Mouse (Mus musculus) left cerebral cortex, adult 8-10 months (tissue): Measurements from ENCODE around the gene Abcb5. TPM values are rescaled to one million over a fixed set of nuclear protein-coding genes. Genes with fewer than 3 reads are reported as not detected.
"Not testable (repeated sequence)": the region's sequence is repeated elsewhere in the genome, so short reads cannot be mapped to it uniquely, and the experiment has no call there.

Experiments used
- DNase-seq, 2 experiments: peaks; one replicate each; pipeline ENCODE4 v3.0.0; 2022; ENCODE audit warnings: low spot score in 2 of 2
- total RNA-seq, 4 experiments: library from RNA; stranded (reverse); gene quantifications; 2 replicates each; pipeline ENCODE4 v1.2.4; 2022

Abcb5 gene
- total RNA-seq, result not detected

DNA sequence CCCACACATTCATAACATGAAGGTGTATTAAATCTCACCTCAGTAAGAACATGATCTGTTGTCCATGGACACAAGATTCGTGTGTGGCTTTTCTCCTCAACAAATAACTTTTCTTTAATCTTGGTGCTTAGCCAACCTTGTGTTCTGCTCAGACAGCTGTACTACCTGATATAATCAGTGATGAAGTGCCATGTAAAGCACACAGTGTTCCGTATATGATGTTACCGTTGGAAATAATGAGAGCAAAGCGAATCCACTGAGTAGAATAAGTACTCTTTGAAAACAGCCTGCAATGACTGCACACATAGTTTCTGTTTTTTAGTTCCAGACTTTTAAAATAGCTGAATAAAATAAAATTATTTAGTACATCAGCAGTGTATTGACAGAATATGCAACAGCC, at the start of gene Abcb5:
Gene Abcb5, minus strand, starts transcription at position 101 of the 400 bp plus-strand sequence.
- DNase-seq, result no peak

DNA sequence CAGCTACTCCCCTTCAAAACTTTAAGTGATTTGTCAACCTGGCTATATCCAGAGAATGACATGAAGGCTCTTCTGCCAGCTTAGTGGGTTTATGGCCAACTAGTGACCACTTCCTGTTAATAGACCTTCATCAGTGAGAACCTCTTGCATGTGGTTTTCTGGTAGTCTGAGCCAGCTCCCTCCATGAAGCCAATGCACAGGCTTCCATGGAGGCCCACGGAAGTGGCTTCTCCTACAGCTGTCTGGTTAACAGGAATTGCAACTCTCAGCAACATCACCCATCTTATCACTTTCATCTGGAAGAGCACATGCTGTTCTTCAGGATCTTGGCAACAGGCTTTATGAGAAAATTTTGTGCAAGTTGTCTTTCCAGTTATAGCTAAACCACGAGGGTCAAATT, 33.0 kb upstream of the Abcb5 start:
- DNase-seq, result no peak

DNA sequence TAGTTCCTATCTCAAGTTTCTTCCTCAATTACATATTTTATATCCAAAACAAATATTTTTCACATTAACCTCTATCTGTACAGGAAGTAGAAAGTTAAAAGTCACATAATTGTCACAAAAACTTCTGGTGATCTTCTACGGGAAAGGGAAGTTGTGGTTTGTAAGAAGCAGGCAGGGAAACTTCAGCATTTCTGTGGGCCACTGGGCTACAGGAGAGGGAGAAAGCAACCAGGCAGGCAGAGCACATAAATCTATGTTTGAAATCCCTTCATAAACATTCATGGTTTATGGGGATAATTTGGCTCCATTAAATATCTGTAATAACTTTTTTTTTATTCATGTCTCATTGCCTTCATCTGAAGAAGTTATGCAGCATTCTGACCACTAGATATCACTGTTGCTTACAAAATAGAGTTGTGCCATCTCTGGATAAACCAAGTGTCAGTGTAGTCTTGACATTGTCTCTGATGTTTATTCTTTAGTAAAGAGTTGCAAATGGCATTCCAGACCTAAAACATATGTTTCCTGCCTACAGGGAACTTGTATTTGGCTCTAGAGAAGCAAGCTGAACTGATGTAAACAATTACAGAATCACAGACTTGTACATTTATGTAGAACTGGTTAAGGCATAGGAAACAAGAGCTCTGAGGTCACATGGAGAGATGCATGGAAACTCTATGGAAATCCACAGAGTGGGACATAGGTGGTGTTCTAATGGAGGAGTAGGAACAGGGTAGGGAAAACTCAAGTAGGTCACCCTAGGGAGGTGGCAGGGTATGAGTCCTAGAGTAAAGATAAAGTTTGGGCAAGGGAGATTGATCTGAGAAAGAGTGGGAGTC, 28.3 kb upstream of the Abcb5 start:
- DNase-seq, result no peak

DNA sequence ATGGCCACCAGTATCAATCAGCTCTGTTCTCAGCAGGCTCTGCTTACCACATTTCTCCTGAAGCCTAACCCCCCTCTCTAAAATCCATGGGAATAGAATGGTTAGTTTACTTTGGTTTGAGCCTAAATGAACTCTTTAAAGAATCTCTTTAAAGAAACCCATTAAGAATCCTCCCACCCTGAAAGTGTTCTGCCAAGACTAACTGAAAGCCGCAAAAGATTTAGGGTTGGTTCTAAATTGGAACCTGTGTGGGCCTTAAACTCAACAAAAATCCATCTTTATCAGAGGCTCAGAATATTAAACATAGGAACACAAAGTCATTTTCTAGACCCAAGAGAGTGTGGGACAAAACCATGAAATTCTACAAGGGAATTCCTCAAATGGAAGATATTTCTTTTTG, 18.6 kb upstream of the Abcb5 start:
- DNase-seq, result peak in 1 of 2 experiments; percentile 18

DNA sequence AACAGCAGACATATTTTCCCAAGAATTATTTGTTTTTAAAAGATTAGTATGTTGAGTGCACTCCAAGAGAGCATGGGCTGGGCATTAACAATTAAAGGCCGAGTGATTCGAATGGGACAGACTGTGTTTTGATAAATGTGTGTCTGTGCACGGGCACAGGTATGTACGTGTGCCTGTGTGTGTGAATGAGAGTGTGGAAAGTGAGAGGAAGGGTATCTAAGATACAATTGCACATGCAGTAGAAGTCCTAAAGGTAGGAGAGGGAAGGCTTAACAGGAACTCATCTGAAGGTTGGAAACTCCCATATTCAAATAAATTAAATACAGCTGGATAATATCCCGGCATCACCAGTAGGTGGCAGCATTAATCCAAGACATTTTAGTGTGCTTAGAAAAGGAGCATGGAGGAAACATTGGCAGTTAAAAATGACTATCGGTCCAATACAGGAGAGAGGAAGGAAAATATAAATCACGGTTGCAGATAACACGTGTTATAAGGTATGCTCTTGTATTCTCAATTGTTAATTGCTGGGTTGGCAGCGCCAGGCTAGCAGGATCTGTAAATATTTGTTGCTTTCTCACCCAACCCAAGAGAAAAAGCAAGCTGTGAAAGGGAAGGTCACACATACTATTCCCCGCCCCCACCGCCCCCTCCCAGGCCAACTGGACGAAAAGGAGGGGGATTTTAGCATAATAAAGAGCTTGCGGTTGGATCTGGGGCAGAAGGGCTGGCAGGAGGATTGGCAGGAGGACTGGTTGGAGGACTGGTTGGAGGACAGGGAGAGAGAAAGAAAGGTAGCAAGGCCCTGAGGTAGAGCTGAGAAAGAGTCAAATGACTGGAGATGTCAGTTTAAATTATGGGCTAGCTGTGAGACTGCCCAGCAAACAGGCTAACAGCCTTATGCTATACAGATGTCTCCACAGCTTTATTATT, 35.6 kb downstream of the Abcb5 start:
- peak; percentile 18 to 25 for DNase-seq

DNA sequence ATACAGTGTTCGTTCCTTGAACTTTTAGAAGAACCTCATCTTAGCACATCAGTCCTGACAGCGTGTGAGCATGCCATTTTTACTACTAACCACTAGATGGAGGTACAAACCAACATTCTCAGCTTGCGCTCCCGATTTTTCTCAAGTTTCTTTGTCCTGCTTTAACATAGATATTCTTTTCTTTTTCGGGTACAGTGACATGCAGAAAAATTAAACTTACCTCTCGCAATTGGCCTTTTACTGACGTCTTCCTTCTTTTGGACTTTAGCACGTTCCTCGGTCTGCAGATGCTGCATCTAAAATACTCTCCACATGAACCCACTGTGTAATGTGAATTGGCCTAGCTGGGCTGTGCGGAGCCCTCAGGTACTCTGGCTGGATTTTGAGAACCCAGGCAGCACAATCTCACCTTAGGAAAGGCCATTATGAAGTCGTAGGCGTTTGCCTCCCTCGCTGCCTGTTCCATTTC, 39.4 kb downstream of the Abcb5 start:
- DNase-seq, result peak in 1 of 2 experiments; percentile 6

DNA sequence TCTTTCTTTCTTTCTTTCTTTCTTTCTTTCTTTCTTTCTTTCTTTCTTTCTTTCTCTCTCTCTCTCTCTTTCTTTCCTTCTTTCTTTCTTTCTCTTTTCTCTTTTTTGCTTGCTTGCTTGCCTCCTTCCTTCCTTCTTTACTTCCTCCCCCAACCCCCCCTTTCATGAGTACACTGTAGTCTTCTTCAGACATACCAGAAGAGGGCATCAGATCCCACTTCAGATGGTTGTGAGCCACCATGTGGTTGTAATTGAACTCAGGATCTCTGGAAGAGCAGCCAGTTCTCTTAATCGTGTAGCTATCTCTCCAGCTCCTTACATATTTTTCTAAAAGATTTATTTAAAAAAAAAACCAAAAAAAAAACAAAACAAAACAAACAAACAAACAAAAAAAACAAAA, 42.3 kb downstream of the Abcb5 start:
- DNase-seq, result not testable (repeated sequence)

DNA sequence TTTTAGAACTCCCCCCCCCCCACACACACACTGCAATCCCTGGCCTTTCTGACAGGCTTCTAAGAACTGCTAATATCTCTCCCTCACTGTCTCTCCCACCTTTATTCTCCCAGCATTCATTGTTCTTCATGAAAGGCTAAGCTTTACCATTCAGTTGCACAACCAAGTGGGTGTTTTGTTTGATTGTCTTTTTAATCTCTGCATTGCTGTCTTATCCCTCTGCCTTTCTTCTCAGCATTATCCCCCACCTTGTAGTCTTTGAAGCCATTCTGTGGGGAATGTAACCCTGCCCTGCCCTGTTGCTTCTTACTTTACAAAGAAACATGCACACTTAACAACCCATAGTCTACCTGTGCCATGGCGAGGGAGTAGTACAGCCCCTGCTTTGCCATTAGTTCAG, 48.5 kb downstream of the Abcb5 start:
- DNase-seq, result no peak

DNA sequence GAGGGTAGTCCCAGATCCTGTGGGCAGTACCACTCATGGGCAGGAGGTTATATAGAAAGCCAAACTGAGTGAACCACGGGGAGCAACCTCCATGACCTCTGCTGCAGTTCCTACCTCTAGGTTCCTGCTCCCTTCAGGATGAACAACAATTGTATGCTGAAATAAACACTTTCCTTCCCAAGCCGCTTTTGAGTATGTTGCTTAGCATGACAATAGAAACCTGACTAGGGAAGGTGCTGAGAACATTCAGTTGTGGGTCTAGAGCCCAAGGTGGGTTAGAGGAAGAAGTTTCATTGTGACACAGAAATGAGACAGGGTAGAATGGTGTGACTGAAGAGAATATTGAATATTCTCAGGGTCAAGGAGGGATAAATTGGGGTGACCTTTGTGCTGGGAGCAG, 55.9 kb downstream of the Abcb5 start:
- DNase-seq, result no peak

DNA sequence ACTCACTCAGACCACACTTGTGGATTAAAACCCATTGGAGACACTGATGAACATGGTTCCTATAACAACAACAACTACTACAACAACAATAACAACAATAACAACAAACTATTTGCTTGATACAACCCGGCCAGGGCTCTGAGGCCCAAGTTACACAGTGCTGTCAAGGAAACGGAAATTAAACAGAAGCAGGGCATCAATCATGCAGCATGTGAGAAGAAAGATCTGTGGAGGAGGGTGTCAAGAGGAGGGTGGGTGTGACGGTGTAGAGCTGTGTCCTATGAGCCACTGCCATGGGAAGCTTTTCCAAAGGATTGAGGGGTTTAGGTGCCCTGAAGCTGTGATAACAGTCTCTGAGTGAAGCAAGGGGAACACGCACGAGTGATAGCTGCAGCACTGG, 64.0 kb downstream of the Abcb5 start:
- DNase-seq, result no peak

DNA sequence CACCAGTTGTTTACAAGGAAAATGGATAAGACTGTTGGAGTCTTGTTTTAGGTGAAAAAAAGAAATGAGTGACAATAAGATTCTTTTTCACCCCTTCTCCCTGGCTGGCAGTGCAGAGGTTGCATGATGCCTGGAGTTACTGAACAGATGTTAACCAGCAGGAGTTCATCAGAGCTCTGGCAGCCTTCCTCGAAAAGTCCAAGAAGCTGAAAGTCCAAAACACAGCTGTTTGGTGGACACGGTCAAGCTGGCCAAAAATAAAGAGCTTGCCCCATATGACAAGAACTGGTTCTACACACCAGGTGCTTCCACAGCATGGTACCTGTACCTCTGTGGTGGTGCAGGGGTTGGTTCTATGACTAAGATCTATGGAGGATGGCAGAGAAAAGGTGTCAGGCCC, 78.3 kb downstream of the Abcb5 start:
- DNase-seq, result no peak

DNA sequence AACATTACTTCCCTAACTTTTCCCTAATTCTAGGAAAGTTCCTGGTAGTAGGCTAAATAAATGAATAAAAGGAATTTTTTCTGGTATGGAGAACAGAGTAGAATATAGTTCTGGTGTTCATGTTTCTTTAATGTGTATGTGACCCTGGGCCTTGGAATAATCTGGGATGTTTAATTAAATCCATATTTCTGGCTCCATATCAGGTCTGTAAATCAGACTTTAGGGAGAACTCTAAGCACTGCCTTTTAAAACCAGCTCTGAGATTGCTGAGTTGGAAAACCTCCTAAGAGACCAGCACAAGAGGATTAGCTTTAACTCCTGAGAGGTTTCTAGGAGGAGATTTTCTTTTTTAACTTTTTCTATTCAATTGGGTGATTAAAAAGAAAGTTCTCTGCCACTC, 83.4 kb downstream of the Abcb5 start:
- no peak for DNase-seq

DNA sequence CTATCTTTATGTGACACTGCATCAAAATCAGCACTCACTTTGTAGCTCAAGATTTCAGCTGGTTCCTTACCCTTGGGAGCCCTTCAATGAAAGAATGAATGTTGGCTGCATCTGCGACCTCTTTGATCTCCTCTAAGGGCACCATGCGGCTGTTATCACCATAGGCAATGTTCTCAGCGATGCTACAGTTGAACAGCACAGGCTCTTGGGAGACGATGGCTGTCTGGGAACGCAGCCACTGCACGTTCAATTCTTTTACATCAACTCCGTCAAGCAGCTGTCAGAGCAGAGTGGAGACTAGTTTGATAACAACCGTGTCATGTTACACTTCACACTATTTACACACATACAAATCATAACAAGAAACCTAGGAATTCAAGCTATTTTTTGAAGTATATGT, 93.5 kb downstream of the Abcb5 start:
- DNase-seq, result no peak

DNA sequence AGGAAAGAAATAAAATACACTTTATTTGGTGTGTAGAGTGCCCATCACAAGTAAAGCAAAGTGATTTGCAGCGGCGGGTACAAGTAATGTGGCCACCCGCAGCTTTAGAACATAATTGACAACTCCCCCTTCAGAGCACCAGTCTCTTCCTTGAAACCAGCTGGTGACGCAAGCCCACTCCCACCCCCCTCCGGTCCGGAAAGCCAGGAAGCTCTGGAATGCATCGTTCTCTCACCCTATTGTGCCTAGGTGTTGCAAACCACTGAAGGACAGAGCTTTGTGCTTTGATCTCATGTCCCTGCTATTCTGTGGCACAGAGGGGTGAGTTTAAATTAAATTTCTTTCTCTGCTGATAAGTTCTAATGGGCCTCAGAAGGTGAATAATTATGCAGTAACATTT, 110.1 kb downstream of the Abcb5 start:
- no peak for DNase-seq

DNA sequence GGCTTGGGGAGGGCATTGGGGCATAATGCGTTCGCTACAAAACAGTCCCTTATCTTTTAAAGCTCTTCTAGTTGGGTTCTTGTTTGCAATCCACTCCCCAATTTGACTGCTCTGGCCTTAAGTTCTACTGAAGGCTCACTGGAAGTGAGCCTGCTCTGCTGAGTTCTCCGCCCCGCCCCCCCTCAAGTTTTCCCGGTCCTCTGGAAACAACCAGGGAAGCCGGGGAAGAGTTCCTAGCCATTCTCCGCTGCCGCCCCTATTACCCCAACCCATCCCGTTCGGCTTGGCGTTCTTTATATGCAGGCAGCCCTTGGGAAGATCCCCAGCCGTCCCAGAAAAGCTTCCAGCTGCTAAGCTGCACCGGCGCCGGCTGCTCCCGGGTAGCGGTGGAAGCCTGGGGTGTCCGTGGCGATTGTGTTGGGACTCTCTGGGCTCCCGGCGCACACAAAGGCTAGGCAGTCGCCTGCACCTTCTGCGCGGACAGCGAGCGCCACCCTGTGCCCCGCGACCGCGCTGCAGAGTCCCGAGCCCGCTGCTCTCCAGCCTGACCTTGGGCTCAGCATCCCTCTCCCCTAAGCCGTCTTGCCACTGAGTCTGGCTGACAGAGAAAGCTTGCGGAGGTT, 111.3 kb downstream of the Abcb5 start:
- DNase-seq, result peak in 1 of 2 experiments; percentile 26

DNA sequence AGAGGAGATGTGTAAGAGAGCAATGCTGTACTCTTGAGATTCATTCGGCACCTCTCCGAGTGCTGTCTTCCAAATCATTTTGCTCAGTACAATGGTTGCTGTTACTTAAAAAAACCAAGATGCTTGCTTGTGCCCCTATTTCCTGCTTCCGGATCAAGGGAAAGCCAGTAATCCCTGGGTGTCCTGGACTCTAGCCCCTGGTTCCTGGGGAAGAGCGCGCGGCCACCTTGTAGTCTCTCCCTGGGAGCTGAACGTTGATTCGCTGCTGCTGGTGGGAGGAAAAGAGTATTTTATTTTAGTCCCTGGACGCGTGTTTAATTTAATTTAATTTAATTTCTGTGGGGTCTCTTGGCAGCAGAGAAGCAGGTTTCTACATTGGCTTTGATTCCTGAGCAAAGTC, 111.8 kb downstream of the Abcb5 start:
- DNase-seq, result no peak

DNA sequence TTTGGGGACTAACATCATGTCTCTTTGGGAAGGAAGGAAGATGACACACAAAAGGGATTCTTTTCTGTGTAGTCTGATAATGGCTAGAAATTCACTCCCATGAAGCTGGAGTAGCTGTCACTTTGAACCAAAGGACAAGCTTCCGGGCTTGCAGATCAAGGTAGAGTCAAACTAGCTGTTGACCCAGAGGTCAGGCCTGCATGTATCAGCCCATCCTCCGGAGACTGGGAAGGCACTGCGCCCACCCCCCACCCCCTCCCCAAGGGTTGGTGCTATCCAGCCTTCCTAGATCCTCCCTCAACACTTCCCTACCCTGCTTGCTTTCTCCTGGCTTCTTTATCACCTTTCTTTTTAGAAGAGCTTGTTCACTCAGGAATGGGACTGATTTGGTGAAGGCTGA, 112.9 kb downstream of the Abcb5 start:
- DNase-seq, result no peak

DNA sequence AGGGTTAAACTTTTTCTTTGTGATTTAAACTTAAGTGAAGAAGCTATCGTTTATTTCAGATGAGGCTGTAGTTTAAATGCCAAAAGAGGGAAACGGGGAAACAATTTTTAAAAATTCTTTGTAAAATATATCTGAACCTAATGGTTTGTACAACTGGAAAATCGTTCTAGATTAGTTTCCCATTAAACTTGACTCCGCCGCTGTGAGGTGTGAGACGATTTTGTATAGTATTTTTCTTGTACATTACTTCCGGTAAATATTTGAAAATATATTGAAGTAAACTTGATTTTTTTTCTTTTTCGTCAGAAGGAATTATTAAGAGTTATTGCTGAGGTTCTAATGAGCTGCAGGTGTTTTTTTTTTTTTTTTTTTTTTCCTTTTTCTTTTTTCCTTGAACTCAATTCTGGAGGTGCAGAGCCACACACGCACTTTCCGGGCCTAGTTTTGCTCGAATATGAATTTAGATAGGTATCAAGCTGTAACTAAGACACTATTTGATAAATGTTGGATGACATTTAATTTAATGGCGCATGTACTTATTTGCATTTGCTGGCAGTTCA, 115.3 kb downstream of the Abcb5 start:
- no peak for DNase-seq

DNA sequence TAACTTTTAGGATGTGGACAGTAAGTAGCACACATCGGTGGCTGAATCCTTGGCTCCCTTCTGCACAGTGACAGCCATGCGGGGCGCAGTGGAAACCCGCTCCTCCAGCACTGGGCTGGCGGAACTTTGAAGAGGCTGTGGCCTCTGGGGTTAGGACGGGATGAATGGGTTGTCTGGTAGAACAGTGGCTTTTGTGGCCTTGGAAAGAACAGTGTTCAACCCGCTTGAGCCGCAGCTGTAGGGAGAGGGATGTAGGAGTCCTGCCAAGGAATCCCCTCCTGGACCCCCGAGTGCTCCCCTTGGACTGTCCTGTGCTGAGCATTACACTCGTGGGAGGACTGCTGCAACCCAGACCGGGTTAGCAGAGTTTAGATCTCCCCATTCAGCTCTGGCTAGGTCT, 116.2 kb downstream of the Abcb5 start:
- no peak for DNase-seq

DNA sequence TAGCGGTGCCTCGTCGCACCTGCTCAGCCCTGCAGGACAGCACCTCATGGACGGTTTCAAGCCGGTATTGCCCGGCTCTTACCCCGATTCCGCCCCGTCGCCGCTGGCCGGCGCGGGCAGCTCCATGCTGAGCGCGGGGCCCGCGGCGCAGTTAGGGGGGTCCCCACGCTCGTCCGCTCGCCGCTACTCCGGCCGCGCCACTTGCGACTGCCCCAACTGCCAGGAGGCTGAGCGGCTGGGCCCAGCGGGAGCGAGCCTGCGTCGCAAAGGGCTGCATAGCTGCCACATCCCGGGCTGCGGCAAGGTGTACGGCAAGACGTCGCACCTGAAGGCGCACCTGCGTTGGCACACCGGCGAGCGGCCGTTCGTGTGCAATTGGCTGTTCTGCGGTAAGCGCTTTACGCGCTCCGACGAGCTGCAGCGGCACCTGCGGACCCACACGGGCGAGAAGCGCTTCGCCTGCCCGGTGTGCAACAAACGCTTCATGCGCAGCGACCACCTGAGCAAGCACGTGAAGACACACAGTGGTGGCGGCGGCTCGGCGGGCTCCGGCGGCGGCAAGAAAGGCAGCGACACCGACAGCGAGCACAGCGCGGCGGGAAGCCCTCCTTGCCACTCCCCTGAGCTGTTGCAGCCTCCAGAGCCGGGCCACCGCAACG, 116.9 kb downstream of the Abcb5 start:
- no peak for DNase-seq
